Mouse (Mus musculus) heart, embryonic 14.5 days (tissue): ENCODE data around the gene Zfp113. TPM values are rescaled to one million over a fixed set of nuclear protein-coding genes. Genes with fewer than 3 reads are reported as not detected.

Experiments
- ATAC-seq: fragments of 200-750 bp; cut with Nextera tagmentation; 2 replicates; pipeline ENCODE4 v1.8.0; 2017; ENCODE audit warnings: low read depth, moderate TSS enrichment; ENCODE audit not compliant: insufficient number of reproducible peaks, insufficient read depth, low FRiP score
- H3K27ac ChIP-seq, 2 experiments: fragments of 200-500 bp in 1 of 2; fragments of 300-500 bp in 1 of 2; sonication (generic) in 1 of 2; replicated peaks in 1 of 2; 2 replicates each; pipeline ENCODE4 v1.5.1; 2012 to 2014; ENCODE audit warnings: low read depth in 2 of 2, low read length in 2 of 2, control low read depth in 1 of 2, mild to moderate bottlenecking in 1 of 2, mixed read lengths in 1 of 2; ENCODE audit not compliant: control insufficient read depth in 1 of 2, insufficient read depth in 1 of 2
- H3K27me3 ChIP-seq: fragments of 300-500 bp; sonication (generic); 2 replicates; pipeline ENCODE4 v1.6.1; 2014; ENCODE audit warnings: mild to moderate bottlenecking, low read length, control low read depth; ENCODE audit not compliant: control insufficient read depth, insufficient read depth
- H3K36me3 ChIP-seq: fragments of 300-500 bp; sonication (generic); 2 replicates; pipeline ENCODE4 v1.6.1; 2014; ENCODE audit warnings: mild to moderate bottlenecking, control low read depth, low read length, mixed read lengths; ENCODE audit not compliant: control insufficient read depth, insufficient read depth
- H3K4me1 ChIP-seq, 2 experiments: fragments of 200-500 bp in 1 of 2; fragments of 300-500 bp in 1 of 2; sonication (generic) in 1 of 2; 2 replicates each; pipeline ENCODE4 v1.6.1; 2012 to 2014; ENCODE audit warnings: low read length in 2 of 2, control low read depth in 1 of 2, mixed read lengths in 1 of 2; ENCODE audit not compliant: control insufficient read depth in 2 of 2, insufficient read depth in 2 of 2
- H3K4me2 ChIP-seq: fragments of 300-500 bp; sonication (generic); 2 replicates; pipeline ENCODE4 v1.6.1; 2014; ENCODE audit warnings: mild to moderate bottlenecking, low read length
- H3K4me3 ChIP-seq, 2 experiments: fragments of 200-500 bp in 1 of 2; fragments of 300-500 bp in 1 of 2; sonication (generic) in 1 of 2; 2 replicates each; pipeline ENCODE4 v1.5.1; 2012 to 2014; ENCODE audit warnings: low read length in 2 of 2, mild to moderate bottlenecking in 2 of 2, control low read depth in 1 of 2, low read depth in 1 of 2, moderate library complexity in 1 of 2; ENCODE audit not compliant: control insufficient read depth in 1 of 2, insufficient read depth in 1 of 2
- H3K9ac ChIP-seq: fragments of 300-500 bp; sonication (generic); 2 replicates; pipeline ENCODE4 v1.6.1; 2014; ENCODE audit warnings: mild to moderate bottlenecking, low read length
- H3K9me3 ChIP-seq: fragments of 300-500 bp; sonication (generic); 2 replicates; pipeline ENCODE4 v1.6.1; 2016; ENCODE audit warnings: low read length, control low read depth; ENCODE audit not compliant: control insufficient read depth
- WGBS: fragments of 180-500 bp; shearing (Covaris S2); extraction: QIAGEN DNeasy Blood & Tissue Kit; methylation state at CpG from one replicate; pipeline ENCODE4 v1.1.7; 2014; 5-methylcytosine and 5-hydroxymethylcytosine counted together
- polyA plus RNA-seq: library from polyadenylated mRNA; unstranded; fragments of >200 nt; fragmentation: Nextera tagmentation; extraction: Ambion mirVana; gene quantifications from 2 replicates; pipeline ENCODE4 v1.2.1, GENCODE M21; 2014

Gene Zfp113
- polyA plus RNA-seq, 1 experiment from 2014 or later = 10.3 TPM

DNA sequence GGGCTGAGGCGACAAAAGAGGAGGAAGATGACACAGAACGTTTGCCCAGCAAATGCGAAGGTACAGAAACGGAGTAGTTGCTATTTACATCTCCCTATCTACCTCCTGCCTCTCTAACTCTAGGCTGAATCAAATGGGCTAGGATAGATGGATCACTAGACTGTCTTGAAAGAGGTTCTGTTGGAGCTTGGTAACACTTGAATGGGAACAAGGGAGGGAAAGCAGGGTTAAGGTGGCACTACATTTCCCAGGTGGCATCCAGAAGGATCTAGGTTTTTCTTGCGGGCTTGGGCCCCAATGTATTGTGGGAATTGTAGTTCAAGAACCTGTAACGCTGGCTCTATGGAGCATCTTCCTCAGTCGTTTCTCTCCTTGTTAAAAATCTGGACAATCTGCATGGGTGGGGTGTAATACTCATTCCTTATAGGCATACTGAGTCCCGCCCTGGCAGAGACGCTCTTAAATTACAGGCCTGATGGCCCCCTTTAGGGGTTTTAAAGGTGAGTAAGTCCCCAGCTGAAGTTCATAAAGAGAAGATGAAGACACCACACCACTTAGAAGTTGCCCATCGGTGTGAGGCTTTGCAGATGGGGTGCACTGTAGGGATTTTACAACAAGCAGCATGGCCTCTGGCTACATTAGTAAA, 32.2 kb upstream of the Zfp113 start:
- Histone ChIP-seq H3K27me3 (no peaks in the 10 kb centered on the region), H3K27ac (peak overlapping the region; percentile 65 to 74), H3K36me3 (peaks cover 36% of the 10 kb centered on the region), H3K9ac (peak overlapping the region; percentile 84), H3K4me1 (peaks cover 5 to 11% of the 10 kb centered on the region in 2 experiments; a peak in 2 of 4 replicates), H3K4me3 (peak overlapping the region; percentile 68 to 73), H3K4me2 (peak overlapping the region; percentile 72), H3K9me3 (no peaks in the 10 kb centered on the region)
- peak; percentile 72 for ATAC-seq
- under 1% methylated on average over 10 of the region's 10 CpGs for WGBS

DNA sequence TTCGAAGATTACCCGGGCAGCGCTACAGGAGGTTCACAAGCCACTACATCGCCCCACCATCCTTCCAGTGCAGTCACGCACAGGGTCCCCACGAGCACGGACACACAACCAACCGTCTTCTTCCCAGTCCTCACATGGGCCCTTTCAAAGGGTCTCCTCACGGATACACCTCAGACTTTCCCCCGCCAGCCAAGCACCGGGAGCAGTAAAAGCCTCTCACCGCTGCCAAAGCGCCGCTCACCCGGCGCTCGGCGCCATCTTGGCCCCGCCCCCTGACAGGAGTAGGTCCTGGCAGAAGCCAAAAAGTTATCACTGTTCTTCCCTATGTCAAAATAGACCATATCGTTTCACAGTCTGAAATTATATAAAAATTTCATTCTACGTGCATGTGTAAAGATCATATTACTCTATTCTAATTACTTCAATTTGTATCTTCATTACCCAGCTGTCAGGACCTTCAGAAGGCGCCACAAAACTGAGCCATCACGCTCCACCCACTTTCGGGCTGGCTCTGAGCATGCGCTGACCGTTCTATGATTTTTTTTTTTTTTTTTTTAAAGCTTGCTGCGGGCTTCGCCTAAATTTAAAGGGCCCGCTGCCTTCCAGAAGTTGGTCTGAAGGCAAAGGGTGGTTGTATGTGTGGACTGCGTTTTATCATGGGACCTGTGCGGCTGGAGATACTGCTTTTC, 31.6 kb upstream of the Zfp113 start, which contains the start of the genes Taf6 and Cnpy4:
TSS of gene Taf6 (minus strand) at position 502 of the 689 bp plus-strand sequence.
TSS of gene Cnpy4 (plus strand) at position 536 of the 689 bp plus-strand sequence.
- H3K4me3 ChIP-seq = peak within 1 kb of the TSS; percentile 73 to 91
- H3K4me2 ChIP-seq = peak within 1 kb of the TSS; percentile 72
- peak within 1 kb of the TSS; percentile 65 to 74 for H3K27ac ChIP-seq
- no peaks in the 10 kb centered on the region for H3K27me3 ChIP-seq
- under 1% methylated on average over 31 of the region's 31 CpGs for WGBS
- H3K9me3 ChIP-seq = no peaks in the 10 kb centered on the region
- peak within 1 kb of the TSS; percentile 84 for H3K9ac ChIP-seq
- H3K36me3 ChIP-seq = peaks cover 36% of the 10 kb centered on the region
- peak; percentile 87 for ATAC-seq
- peaks cover 5 to 11% of the 10 kb centered on the region in 2 experiments; a peak in 2 of 4 replicates for H3K4me1 ChIP-seq

DNA sequence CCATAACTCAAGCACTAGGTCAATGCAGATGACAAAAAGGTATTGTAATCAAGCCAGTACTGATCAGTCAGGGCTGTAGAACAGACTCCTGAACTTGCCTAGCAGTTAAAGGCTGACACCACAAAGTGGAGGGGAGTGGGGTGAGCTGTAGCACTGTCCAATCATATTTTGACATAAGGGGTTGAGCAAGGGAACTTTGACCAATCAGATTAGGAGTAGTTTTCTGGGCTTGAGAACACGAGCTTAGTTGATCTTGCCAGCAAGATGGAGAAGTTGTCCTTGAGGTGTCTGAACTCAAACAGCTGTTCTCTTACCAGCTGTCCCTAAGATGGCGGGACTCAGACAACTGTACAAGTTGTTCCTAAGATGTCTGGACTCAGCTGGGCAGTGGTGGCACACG, 17.7 kb upstream of the Zfp113 start:
- Histone ChIP-seq H3K27ac (no peak overlapping the region), H3K9ac (no peak overlapping the region), H3K4me3 (no peak overlapping the region), H3K4me1 (peaks cover 3 to 17% of the 10 kb centered on the region in 2 experiments; a peak in 3 of 4 replicates), H3K9me3 (no peaks in the 10 kb centered on the region), H3K27me3 (no peaks in the 10 kb centered on the region), H3K4me2 (no peak overlapping the region), H3K36me3 (peaks cover 62% of the 10 kb centered on the region)
- WGBS = 82% methylated on average over 3 of the region's 3 CpGs
- ATAC-seq = no peak

DNA sequence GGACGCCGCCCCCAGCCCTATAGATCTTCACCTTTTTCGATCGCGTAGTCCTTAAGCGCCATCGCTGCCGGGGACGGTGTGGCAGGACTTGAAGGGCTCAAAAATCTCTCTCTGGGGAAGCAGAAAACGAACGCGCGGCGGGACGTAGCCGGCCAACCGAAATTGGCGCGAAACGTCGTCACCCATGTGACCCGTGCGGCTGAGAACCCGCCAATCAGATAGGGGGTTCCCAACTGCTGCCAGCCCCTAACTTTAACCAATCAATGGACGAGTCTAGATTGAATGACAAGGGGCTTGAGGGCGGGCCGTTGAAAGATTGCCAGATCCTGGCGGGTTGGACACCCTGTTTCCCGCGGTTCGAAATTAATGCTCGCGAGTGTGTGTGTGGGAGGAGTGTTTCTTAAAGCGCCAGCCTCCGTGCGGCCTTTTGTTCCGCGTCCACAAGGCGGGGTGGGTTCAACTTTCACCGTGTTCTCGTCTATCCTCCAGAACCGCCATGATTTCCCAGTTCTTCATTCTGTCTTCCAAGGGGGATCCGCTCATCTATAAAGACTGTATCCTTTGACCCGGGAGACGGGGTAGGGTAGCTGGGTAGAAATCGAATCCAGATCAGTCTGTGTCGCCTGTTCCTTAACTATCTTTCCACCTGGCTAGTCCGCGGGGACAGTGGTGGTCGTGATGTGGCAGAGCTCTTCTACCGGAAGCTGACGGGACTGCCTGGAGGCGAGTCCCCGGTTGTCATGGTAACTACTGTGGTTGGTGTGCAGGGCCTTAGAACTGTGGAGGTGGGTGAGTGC, 16.3 kb upstream of the Zfp113 start, which contains the start of the genes Ap4m1 and Mcm7:
TSS of gene Ap4m1 (plus strand) at position 308 of the 797 bp plus-strand sequence.
TSS of gene Mcm7 (minus strand) at position 728 of the 797 bp plus-strand sequence.
- under 1% methylated on average over 54 of the region's 54 CpGs for WGBS
- Histone ChIP-seq H3K4me3 (peak within 1 kb of the TSS; percentile 63 to 75), H3K36me3 (peaks cover 62% of the 10 kb centered on the region), H3K9me3 (no peaks in the 10 kb centered on the region), H3K4me1 (peaks cover 3 to 17% of the 10 kb centered on the region in 2 experiments; a peak in 3 of 4 replicates), H3K4me2 (peak within 1 kb of the TSS; percentile 94), H3K27ac (peak within 1 kb of the TSS; percentile 91 to 95), H3K27me3 (no peaks in the 10 kb centered on the region), H3K9ac (peak within 1 kb of the TSS; percentile 84)
- ATAC-seq = peak; percentile 91

DNA sequence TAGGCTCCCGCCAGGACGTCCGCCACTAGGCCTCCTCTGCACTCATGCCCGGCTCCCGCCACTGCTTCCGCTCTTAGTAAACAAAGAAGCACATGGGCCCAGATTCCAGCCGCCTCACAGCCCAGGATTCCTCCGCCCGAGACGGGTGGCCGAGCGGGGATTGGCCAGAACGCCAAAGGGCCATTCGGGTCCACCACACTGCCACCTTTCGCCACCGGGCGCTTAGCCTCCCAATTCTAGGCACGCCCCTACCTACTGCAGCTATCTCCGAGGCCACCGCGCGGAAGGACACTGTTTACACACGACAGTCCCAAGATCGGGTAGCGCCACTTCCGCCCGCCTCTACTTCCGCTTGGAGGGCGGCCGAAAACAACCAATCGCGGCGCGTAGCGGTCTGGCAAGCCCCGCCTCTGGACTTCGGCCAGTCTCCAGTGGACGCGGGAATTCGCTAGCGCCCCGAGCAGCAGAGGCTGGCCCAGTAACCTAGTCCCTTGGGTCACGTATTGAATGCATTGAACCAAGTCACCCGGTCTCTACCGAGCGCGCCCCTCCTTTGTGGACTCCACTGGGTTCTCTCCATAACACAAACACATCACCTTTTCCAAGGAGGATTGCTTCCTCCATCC, 15.5 kb upstream of the Zfp113 start:
- Histone ChIP-seq H3K27me3 (no peaks in the 10 kb centered on the region), H3K9me3 (no peaks in the 10 kb centered on the region), H3K27ac (peak overlapping the region; percentile 89 to 90), H3K4me2 (peak overlapping the region; percentile 94), H3K36me3 (peaks cover 62% of the 10 kb centered on the region), H3K9ac (peak overlapping the region; percentile 84), H3K4me3 (peak overlapping the region; percentile 63 to 75), H3K4me1 (peaks cover 3 to 17% of the 10 kb centered on the region in 2 experiments; a peak in 3 of 4 replicates)
- WGBS = under 1% methylated on average over 47 of the region's 47 CpGs
- peak; percentile 87 for ATAC-seq

DNA sequence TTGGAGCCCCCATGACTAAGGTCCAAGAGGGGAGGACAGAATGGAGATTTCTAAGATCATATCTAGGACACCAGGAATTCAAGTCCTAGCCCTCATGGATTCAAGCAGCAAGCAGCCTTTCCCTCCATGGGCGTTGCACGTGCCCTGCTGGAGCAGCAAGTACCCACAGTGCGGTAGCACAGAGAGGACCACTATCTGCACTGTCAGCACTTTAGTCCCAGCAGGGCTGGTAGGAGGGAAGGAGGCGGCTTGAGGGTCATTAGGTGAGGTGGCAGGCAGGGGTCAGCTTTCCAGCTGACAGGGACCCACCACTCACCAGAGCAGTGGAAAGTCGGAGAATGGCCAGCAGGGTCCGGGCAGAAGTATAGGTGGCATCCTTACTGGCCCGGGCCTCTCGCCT, 10.1 kb upstream of the Zfp113 start:
- WGBS = 72% methylated on average over 8 of the region's 8 CpGs
- Histone ChIP-seq H3K4me3 (no peak overlapping the region), H3K27me3 (no peaks in the 10 kb centered on the region), H3K4me1 (peaks cover 0 to 17% of the 10 kb centered on the region in 2 experiments; a peak in 2 of 4 replicates), H3K36me3 (peaks cover 79% of the 10 kb centered on the region), H3K9ac (no peak overlapping the region), H3K4me2 (no peak overlapping the region), H3K9me3 (no peaks in the 10 kb centered on the region), H3K27ac (no peak overlapping the region)
- ATAC-seq = no peak

DNA sequence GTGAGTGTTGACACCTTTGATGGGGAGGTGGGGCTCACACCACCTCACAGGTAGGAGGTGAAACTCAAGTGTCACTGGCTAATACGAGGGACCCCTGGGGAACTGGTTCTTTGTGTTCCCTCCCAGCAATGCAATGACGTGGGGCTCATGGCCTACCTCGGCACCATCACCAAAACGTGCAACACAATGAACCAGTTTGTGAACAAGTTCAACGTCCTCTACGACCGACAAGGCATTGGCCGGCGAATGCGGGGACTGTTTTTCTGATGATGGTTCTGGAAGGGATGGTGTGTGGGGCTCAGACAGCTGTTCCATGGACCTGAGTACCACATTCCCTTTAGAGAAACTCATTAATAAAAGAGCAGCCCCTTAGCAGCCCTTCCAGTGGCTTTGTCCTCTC, 8.1 kb upstream of the Zfp113 start:
- Histone ChIP-seq H3K9ac (no peak overlapping the region), H3K27ac (no peak overlapping the region)

More for the DNA sequence above, 8.1 kb upstream of the Zfp113 start:
- ATAC-seq = no peak
- no peak overlapping the region for H3K4me3 ChIP-seq
- H3K4me1 ChIP-seq = peaks cover 0 to 13% of the 10 kb centered on the region in 2 experiments; a peak in 2 of 4 replicates
- no peaks in the 10 kb centered on the region for H3K27me3 ChIP-seq
- no peak overlapping the region for H3K4me2 ChIP-seq
- 78% methylated on average over 10 of the region's 10 CpGs for WGBS
- H3K9me3 ChIP-seq = no peaks in the 10 kb centered on the region
- H3K36me3 ChIP-seq = peaks cover 66% of the 10 kb centered on the region
